Mouse (Mus musculus) layer of hippocampus, adult 8-10 months (tissue): ENCODE measurements at regions not wholly inside any gene's neighbourhood (a gene's known extent, or its start where the extent isn't known, plus 50 kb on each side); places are given as distances from the start of the nearest gene placed in this dataset.

Experiments
- DNase-seq, 2 experiments: peaks; one replicate each; pipeline ENCODE4 v3.0.0; 2022; ENCODE audit warnings: low spot score in 2 of 2

- DNase-seq, result no peak
Measured at GRCm38 (mm10) chr8:8054224-8054916, 606.7 kb downstream of the Efnb2 start.

DNA sequence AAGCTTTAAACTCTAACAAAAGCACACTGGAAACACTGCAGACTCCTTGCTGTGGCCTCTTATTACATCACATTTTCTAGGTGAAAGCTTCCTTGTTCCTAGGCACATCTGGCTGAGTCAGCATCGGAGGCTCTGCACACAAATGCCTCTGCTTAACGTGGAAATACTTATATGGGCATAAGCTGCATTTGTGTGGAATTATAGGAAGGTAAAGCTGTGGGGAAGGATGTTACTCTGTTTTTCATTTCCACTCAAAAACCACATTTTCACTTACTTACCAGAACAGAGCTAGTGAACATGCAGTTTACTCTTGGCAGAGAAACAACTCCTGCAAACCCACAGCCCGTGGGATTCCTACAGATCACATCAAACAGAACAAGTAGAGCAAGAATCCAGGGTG lies 609.9 kb downstream of the Efnb2 start:
- no peak for DNase-seq

- no peak for DNase-seq
Measured at GRCm38 (mm10) chr8:8050778-8051177, 610.3 kb downstream of the Efnb2 start.

DNA sequence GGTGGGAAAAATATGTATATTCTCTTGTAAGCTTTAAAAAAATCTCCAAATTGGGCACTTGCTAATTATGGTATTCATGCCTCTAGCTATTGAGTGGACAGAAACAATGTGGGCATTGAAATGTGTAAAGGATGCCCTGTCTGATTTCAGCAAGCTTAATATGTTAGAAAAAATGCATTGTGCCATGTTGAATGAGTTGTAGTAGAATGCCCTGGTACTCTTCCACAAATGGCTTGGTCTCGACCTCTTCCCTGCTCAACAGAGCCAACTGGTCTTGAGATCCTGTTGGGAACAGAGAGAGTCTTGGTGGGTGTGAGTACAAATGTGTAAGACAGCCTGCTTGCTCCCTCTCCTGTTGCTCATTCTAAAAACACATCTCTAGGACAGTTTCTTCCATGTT lies 616.1 kb downstream of the Efnb2 start:
- no peak for DNase-seq

DNA sequence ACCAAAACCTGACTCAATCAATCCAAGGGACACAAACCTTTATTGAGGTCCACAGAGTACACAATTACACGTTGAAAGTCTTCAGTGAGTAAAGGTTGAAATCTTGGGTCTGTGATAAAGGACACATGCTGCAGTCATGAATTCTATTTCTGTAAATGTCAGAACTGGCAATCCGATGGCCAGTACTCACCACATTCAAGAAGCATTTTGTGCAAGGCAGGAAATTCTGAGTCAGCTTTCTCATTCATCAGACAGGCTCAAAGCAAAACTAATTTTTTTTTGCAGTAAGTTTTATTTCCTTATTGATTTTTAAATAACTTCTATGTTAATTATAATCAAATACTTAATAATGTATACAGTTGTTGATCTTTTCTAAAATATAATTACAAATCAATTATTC lies 616.7 kb downstream of the Efnb2 start:
- no peak for DNase-seq

DNA sequence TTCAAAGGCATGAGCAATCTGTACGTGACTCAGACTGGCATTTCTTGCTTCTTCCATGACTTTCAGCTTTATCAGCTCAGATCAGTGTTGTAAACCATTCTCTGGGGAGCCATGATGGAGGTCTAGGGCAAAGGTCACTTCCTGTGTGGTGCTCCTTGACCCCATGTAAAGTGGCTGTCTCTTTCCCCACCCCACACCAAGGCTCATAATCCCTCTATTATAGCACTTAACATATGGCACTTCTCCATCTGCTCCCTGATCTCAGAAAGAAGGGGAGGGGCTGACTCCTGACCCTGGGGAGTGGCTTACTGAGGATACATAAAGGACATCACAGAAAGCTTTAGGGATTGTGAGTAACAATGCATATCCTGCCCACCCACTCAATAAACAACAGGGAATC lies 623.1 kb downstream of the Efnb2 start:
- DNase-seq, result no peak

GRCm38 (mm10) chr8:8011151-8011550 lies 649.9 kb downstream of the Efnb2 start:
- no peak for DNase-seq

GRCm38 (mm10) chr8:7994905-7995304 lies 666.1 kb downstream of the Efnb2 start:
- no peak for DNase-seq

- no peak for DNase-seq
Measured at GRCm38 (mm10) chr8:7988820-7989219, 672.2 kb downstream of the Efnb2 start.

- DNase-seq, result no peak
Measured at GRCm38 (mm10) chr8:7977020-7977419, 684.0 kb downstream of the Efnb2 start.

- DNase-seq, result no peak
Measured at GRCm38 (mm10) chr8:7973791-7974190, 687.3 kb downstream of the Efnb2 start.

- no peak for DNase-seq
Measured at GRCm38 (mm10) chr8:7964276-7964675, 696.8 kb downstream of the Efnb2 start.

DNA sequence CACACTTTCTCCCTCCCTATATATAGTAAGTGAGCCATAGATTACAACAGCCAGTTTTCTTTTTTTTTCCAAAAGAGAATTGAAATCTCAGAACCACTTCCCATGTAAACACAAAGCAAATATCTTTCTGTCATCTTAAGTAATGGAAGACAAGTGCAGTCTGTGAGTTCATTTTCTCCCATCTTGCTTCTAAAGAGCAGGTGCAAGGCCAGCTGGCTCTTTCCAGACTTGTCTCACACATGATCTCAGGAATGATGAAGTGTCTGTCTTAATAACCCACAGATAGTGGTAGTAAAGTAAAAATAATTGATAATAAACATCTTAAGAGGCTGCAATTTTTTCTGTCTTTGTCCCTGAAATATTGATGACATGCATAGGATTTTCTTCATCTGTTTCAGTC lies 704.3 kb downstream of the Efnb2 start:
- DNase-seq, result peak in 1 of 2 experiments; percentile 11

DNA sequence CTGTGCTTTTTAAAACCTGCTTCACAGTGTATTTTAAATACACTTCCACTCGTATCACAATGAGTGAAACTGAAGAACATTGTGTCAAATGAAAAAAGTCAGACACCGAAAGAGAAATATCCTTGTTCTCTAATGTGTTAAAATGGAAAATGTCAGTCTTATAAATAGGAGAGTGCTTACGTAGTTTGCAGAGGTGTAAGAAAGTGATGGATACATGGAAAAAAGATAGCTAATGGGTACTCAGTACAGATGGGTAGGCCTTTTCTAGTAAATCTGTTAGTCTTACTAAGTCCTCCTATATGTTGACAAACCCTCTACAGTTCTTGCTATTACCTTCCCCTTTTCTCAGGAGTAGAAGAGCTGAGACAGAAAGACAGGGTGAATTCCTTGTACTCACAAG lies 706.2 kb downstream of the Efnb2 start:
- DNase-seq, result no peak

DNA sequence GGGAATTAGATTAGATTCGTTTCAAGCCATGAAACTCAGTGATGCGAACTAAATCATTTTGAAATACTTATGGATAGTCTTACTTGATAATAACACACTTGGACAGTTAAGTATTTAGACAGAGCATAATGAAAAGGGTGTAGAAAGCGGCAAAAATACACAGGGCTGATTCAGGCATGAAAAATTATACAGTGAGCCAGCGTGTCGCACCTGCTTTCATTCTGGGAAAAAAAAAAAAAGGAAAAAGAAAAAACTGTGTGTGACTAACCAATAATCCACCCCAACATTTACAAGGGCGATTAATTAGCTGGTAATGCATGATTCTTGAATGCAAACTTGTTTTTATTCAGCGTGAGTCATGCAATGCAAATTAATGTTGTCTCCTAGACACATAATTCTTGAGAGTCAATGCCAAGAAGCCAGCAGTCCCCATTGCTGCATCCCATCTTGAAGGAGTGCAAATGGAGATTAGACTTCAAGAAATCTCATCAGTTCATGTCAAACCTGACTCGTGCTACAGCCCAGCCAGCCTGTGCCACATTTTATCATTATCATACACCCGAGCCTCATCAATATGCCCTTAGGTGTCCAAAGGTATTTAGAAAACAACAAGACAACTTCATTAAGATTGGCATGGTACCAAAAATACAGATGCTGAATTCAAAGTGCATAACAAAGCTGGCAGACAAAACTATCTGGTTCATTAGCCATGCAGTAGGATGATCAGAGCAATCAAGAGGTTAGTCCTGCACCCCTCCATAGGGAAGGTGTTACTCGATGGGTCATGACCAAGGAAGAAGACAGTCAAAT lies 714.9 kb downstream of the Efnb2 start:
- peak in 1 of 2 experiments; percentile 7 for DNase-seq

- DNase-seq, result no peak
Measured at GRCm38 (mm10) chr8:7936596-7936995, 724.4 kb downstream of the Efnb2 start.

DNA sequence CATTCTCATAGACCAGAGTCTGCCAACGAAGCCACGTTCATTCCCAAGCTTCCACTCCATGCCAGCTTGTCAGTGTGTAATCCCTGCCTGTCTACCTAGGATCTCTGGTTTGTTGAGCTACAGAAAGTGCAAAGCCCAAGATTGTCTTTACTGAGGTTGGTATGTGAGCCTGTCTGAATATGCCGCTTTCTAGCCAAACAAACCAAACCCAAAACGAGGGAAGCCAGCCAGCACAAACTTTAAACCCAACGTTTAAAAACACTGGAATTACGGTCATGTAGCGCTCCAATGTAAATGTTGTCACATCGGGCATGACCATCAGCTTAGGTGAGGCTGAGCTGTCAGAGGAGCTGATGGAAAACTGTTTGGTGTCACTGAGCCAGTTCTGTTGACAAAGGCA lies 741.6 kb downstream of the Efnb2 start:
- DNase-seq, result no peak

GRCm38 (mm10) chr8:7894338-7894737 lies 766.7 kb downstream of the Efnb2 start:
- DNase-seq, result no peak

DNA sequence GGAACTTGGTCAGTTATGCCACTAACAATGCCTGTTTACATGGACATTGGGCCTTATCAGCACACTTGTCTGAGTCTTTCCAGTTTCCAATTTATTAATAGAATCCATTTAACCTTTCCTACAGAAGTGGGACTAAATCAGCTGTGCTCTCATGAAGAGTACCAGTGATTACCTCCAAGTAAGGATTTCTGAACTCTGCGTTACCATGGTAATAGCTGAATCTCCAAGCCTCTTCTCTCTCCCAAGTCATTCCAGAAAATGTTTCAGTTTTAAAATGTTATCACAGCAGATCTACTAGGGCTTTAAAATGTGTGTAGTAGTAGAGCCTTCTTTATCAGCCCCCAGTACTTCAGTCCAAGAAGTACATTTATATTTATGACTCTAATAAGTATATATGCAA lies 807.9 kb downstream of the Efnb2 start:
- no peak for DNase-seq

DNA sequence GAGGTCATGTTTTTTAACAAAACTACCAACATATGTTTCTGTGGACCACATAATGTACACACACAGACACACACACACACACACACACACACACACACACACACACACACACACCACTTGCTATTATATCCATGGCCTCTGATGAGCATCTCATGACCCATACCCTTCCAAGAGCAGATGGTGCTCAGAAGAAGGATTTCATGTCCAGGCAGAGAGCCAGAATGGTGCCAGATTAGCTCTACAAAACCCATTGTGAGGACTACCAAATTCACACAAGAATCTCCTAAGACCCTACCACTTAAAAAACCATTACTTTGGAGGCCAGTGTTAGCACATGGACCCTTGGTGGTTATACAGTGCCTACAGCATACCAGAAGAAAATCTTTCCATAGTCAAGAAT lies 810.5 kb downstream of the Efnb2 start:
- DNase-seq, result no peak

DNA sequence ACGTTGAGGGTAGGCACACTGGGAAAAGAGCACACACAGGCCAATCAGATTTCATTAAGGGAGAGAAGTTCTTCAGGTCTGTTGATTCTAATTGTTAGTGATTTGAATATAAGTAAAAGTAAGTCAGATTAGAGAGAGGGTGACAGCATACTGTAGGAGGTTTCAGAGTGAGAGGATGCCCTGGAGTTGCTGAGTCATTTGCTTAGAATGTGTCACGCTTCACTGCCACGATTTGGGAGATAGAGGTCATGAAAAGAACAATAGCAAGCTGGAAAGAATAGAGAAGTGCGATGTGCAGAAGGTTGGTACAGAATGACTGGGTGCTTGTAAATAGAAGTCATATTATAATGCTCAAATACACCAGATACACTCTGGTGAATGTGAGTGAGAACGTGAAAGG lies 829.1 kb downstream of the Efnb2 start:
- no peak for DNase-seq

GRCm38 (mm10) chr8:7827811-7828210 lies 833.2 kb downstream of the Efnb2 start:
- DNase-seq, result no peak

- no peak for DNase-seq
Measured at GRCm38 (mm10) chr8:7808395-7808794, 852.6 kb downstream of the Efnb2 start.
